Mouse (Mus musculus) erythroid progenitor cell, adult 5-6 weeks (primary cell): ENCODE results near the gene Lrrc1. TPM values are rescaled to one million over a fixed set of nuclear protein-coding genes. Genes with fewer than 3 reads are reported as not detected.

Source experiments
- ATAC-seq: replicated peaks from 2 replicates; pipeline ENCODE4 v1.8.0; 2016; ENCODE audit warnings: moderate number of reproducible peaks, mild to moderate bottlenecking, moderate TSS enrichment, inconsistent platforms; ENCODE audit not compliant: poor library complexity, low FRiP score, severe bottlenecking
- total RNA-seq, 2 experiments: library from RNA; stranded (forward) in 1 of 2; stranded (reverse) in 1 of 2; fragments of 150-400 nt in 1 of 2; fragments of 186-747, 209-891 nt in 1 of 2; gene quantifications; 2 replicates each; pipeline versions ENCODE4 v1.2.3 to v1.2.4; 2015 to 2017; ENCODE audit warnings: low replicate concordance in 2 of 2

Lrrc1 gene
- total RNA-seq, 2 experiments from 2014 or later: 2.3 to 5.0 TPM

DNA sequence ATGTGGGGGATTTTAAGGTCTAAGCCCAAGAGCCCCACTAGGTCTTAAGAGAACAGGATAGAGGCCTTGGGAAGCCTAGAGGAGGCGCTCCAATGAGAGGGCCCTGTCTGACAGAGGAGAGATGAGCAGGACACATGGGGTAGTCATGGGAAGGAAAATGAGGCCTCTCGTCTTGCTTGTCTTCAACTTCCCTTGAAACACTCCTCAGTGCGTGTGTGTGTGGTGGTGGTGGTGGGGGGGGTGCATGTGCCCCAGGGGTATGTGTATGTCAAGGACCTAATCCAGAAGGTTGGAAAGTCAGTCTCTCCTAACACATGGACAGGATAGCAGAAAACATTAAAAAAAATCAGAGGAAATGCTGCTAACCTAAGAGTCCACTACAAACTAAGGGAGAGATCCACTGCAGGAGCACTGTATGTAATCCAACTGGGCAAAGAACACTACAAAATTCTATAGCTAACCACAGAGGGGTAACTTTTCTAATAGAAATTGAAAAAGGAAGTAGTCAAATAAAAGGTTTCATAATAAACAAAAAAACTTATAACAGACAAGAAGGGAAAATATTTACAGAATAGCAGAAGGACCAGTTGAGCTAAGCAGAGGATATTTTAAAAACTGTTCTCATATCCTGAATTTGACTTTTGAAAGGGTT, 36.8 kb downstream of the Lrrc1 start:
- no peak for ATAC-seq

DNA sequence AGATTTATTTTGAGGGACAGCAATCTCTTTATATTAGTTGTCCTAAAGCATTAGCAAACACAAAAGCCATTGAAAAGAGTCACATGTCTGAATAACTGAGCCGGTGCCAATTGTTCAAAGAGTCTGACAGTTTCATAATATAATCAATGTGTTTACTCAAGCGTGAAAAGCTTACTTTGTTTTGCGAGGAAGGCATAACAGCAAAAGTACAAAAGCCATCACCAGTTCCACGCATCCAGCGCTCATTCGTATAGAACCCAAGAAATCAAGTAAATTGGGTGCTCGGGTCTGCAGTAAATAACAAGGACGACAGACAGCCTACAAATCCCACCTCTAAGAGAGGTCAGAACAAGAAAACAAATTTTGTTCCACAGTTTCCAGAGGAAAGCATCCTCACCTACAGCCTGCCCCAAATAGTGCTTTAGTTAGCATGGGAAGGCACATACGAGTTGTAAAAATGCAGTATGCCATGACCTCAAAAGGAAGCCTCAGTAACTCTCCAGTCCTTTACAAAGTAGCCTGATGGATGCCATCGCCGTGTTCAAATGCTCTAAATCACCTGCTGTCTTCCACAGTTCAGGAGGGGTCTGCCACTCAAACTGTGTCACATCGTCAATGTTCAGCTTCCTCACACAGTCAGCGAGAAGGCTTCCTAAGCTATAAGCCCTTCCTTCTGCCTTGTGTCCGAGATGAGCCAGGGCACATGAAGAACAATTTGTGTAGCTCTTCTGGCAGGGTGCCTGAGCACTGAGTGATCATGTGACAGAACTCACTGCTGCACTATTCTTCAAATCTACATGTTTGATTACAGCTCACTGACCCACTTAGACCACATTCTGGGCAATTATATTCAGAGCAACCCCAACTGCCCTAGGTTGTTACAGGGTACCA, 41.9 kb downstream of the Lrrc1 start:
- no peak for ATAC-seq

- ATAC-seq: no peak
Measured at GRCm38 (mm10) chr9:77502171-77502547, 42.5 kb downstream of the Lrrc1 start.

GRCm38 (mm10) chr9:77499084-77499483, 45.6 kb downstream of the Lrrc1 start:
- no peak for ATAC-seq

DNA sequence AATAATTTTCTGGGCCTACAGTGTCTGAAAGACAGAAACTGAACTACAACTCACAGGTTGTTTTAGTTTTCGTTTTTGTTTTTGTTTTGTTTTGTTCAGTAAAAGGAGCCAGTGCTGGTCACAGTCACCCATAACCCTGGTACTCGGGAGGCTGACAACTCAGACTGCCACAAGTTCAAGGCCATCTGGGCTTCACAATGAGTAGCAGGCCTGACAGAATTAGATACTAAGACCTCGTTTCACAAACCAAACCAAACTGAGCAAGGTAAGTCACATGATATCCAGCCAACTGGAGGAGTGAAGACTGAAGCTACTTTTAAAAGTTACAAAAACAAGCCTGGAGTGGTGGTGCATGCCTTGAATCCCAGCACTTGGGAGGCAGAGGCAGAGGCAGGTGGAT, 46.3 kb downstream of the Lrrc1 start:
- ATAC-seq: no peak

DNA sequence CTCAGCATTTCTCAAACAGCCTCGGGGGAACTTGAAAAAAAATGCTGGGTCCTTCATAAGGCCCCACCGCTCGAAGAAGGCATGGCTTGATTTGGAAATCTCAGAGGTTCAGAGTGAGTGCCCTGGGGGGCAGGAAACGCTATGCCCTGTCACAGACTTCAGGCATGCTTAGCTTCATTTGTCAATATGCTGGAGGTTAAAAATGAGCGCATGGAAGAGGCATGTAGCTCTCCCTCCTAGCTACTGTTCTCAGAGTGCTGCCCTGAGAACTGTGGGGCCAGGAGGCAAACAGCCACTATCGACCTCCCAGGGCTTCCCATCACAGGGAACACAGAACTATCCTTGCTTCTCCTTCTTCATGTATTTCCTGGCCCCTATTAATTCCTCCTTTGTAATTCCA, 47.5 kb downstream of the Lrrc1 start:
- no peak for ATAC-seq

DNA sequence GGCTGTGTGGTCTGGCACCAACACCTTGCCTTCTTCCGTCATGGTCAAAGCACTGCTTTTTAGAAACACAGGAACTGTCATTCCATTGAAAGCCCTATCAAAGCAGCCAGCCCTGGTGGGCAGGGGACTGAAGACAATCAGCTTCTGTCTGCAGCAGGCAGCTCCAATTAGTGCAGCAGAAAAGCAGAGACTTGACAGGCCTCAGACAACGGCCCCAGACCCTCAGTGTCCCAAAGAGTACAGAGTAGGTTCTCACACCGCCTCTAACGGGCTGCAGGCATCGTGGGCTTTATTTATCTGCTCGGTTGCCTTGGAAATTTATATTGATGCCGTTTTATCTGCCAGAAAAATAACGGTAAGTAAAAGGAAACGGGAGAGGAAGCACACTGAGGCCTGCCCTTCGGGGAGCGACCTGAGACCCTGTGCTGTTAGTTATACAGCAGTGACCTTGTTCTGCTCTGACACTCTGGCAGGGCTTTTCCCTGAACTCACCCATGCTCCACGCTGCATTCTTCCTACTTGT, 48.1 kb downstream of the Lrrc1 start:
- peak; percentile 39; the same call in 1 of the 2 replicates for ATAC-seq

DNA sequence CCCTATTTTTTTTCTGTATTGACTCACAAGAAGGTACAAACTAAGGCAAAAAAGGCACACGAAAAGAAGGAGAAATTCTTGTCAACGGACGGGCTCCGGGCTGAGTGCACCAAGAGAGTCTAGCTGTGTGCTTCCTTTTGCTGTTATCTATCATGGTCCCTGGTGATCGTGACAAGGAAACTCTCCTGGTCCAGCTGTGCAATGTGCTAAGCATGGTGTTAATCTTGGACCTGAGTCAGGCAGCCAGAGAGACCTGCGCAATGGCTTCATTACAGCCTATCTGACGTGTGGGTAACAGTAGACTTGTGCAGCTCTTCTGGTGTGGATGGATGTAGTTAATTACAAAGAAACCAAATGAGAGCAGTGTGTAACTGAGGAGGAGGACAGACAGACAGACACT, 50.4 kb downstream of the Lrrc1 start:
- no peak for ATAC-seq

DNA sequence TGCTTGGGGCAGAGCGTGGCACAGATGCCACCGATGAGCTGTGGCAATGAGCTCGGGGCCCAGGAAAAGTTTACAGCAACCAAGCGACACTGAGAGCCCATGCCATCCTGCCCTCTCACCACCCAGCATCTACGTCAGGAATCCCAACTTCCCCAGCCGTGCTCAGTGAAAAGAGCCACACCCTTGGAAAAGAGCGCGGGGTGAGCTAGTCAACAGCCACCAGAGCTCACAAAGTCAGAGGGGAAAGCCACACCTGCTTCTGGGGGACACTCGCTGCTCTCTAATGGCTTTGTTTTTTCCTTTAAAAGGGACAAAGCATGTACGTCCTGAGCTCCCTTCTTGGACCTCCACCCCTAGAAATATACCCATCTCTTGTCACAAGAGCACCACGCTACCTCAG, 56.1 kb downstream of the Lrrc1 start:
- no peak for ATAC-seq

GRCm38 (mm10) chr9:77487427-77487826, 57.2 kb downstream of the Lrrc1 start:
- no peak for ATAC-seq

- ATAC-seq: no peak
Measured at GRCm38 (mm10) chr9:77485915-77486314, 58.8 kb downstream of the Lrrc1 start.

- no peak for ATAC-seq
Measured at GRCm38 (mm10) chr9:77484751-77485150, 59.9 kb downstream of the Lrrc1 start.

GRCm38 (mm10) chr9:77483559-77483958, 61.1 kb downstream of the Lrrc1 start:
- ATAC-seq: no peak

GRCm38 (mm10) chr9:77482281-77482680, 62.4 kb downstream of the Lrrc1 start:
- ATAC-seq: no peak

DNA sequence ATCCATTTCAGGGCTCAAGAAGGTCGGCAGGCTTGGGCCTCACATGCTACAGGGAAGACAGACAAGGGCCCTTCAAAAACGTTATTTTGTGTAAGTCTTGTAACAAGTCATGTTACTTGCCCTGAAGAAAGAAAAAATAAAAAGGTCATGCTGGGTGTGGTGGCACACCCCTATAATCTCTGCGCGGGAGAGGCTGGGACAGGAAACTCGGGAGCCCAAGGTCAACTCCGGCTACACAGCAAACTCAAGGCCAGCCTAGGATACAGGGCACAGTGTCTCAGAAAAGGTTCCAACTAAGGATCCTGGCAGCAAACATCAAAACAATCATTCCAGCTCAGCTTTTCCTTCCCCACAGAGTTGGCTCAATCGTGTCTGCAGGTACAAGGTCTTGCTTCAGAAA, 63.3 kb downstream of the Lrrc1 start:
- ATAC-seq: no peak

- ATAC-seq: no peak
Measured at GRCm38 (mm10) chr9:77480574-77481319, 63.9 kb downstream of the Lrrc1 start.

GRCm38 (mm10) chr9:77480001-77480400, 64.7 kb downstream of the Lrrc1 start:
- no peak for ATAC-seq

DNA sequence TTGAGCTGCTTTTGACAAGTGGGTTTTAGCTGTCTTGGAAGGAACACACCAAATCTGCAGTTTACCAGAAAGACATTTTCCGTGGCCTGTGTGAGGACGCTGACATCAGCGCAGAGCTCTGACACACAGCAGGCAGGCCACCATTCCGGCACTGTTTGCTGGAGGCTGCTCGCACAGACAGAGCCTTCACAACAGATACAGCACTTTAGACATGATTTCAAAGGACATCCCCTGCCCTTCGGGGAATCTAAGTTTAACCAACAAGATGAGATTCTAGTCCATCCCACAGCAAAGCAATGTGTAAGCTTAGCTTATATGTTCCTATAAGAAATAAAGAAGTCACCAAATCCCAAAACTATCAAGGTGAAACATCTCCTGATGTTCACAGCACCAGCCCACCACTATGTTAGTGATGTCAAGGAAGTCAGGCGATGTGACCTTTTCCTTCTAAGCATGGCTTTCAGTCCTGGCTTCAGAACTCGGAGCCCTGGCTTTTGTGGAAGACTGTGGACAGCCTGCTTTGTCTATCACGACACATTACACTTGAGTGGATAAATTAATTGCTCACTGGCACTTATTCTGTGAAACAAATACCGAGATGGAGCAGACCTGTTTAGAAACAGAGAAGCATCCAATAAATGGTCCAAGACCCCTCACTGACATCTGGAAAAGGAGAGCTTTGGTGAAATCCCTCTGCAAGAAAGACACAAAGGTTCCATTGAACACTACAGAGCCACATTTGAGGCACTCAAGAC, 66.3 kb downstream of the Lrrc1 start:
- no peak for ATAC-seq

- no peak for ATAC-seq
Measured at GRCm38 (mm10) chr9:77474535-77474934, 70.1 kb downstream of the Lrrc1 start.

DNA sequence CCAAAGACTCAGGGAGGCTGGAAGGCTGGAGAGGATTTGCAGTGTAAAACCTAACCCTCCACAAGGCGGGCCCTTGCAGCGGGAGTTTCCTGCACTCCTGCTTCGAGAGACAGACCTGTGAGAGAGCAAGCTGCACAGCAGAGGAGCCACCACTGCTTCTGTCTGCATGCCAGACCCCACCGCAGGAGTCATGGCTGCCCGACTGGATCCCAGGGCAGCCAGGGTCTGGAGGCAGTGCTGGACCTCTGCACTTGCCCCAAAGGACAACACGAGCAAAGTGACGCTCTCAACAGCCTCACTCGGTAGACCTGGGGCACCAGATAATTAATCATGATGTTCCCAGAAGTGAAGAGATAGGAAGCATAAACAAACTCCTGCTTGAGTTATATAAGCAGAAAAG, 72.1 kb downstream of the Lrrc1 start:
- no peak for ATAC-seq
